9 mouse cellular contexts compared by ENCODE assay signal in the genomic region with DNA sequence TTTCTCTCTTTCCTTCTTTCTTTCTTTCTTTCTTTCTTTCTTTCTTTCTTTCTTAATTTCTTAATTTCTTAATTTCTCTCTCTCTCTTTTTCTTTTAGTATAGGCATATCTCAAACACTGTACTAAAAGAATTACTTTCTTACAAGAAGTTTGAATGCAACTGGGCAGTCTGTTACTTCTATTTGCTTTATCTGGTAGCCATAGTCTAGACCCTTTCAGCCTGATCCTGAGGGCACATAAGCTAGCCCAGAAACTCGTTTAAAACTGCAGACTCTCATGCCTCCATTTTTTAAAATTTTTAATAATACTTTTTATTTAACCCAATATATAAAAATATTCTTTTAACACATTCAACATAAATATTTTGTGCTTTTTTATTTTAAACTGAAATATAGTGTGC. TPM values are rescaled to one million over a fixed set of nuclear protein-coding genes. Genes with fewer than 3 reads are reported as not detected.
DNase-seq lines count a peak whose midpoint lies in the region; ATAC-seq and TF ChIP-seq lines count a peak whose summit lies in the region.
"Had no signal": no experiment of that assay in that cellular context is flagged by ENCODE, and none has a peak within 500 bp of the region (broad histone marks: within the 10 kb centered on the region; RNA-seq: fewer than 3 reads in every experiment).

No protein-coding gene starts in this region.

- H3K9ac ChIP-seq in heart, embryonic 16.5 days (ENCODE audit: low read length): no peak overlapping the region; the same call in 1 of the 2 replicates
- no peak overlapping the region for H3K9ac ChIP-seq in hindbrain, embryonic 15.5 days
- no peak overlapping the region; the same call in 1 of the 2 replicates for H3K9ac ChIP-seq in midbrain, embryonic 13.5 days (replicated peaks)

- H3K27me3 ChIP-seq in heart, embryonic 16.5 days (ENCODE audit: control insufficient read depth, insufficient read depth, low read length): no peaks in the 10 kb centered on the region
- H3K27me3 ChIP-seq in hindbrain, embryonic 15.5 days: no peaks in the 10 kb centered on the region
- H3K27me3 ChIP-seq in midbrain, embryonic 13.5 days: no peaks in the 10 kb centered on the region

- DNase-seq in heart, adult 11 months: no peak
- no peak for DNase-seq in gastrocnemius, postnatal 25 days
- DNase-seq in frontal cortex, postnatal 25 days (ENCODE audit: low spot score in 2 of 2): no peak
- DNase-seq in retina, postnatal 1 day: no peak

- no peaks in the 10 kb centered on the region for H3K9me3 ChIP-seq in heart, embryonic 16.5 days (replicated peaks; ENCODE audit: control insufficient read depth, low read length)
- no peaks in the 10 kb centered on the region for H3K9me3 ChIP-seq in hindbrain, embryonic 15.5 days
- no peaks in the 10 kb centered on the region for H3K9me3 ChIP-seq in midbrain, embryonic 13.5 days

- peaks cover 7% of the 10 kb centered on the region for H3K4me1 ChIP-seq in heart, embryonic 16.5 days (ENCODE audit: control insufficient read depth, insufficient read depth, low read length)
- H3K4me1 ChIP-seq in cortical plate, adult 2 months (ENCODE audit: control insufficient read depth, insufficient read depth, low read length): peaks cover 6% of the 10 kb centered on the region; the same call in 1 of the 2 replicates
- peaks cover 22% of the 10 kb centered on the region for H3K4me1 ChIP-seq in hindbrain, embryonic 15.5 days (replicated peaks)
- peaks cover 16% of the 10 kb centered on the region for H3K4me1 ChIP-seq in midbrain, embryonic 13.5 days (replicated peaks)

- H3K27ac ChIP-seq in heart, embryonic 16.5 days (ENCODE audit: low read length): no peak overlapping the region
- no peak overlapping the region for H3K27ac ChIP-seq in cortical plate, adult 2 months (ENCODE audit: insufficient read depth, low read length)
- peak overlapping the region; percentile 66 for H3K27ac ChIP-seq in hindbrain, embryonic 15.5 days (replicated peaks)
- H3K27ac ChIP-seq in midbrain, embryonic 13.5 days: no peak overlapping the region

- 14% methylated on average over 1 of the region's 1 CpGs for WGBS in heart, embryonic 16.5 days
- WGBS in hindbrain, embryonic 15.5 days: 29% methylated on average over 1 of the region's 1 CpGs
- WGBS in midbrain, embryonic 13.5 days: 26% methylated on average over 1 of the region's 1 CpGs

- peak overlapping the region; percentile 88 for H3K4me3 ChIP-seq in heart, embryonic 16.5 days (ENCODE audit: low read length)
- H3K4me3 ChIP-seq in cortical plate, adult 2 months (ENCODE audit: insufficient read depth, low read length): peak overlapping the region; percentile 52; the same call in 1 of the 2 replicates
- peak overlapping the region; percentile 86 for H3K4me3 ChIP-seq in hindbrain, embryonic 15.5 days
- H3K4me3 ChIP-seq in midbrain, embryonic 13.5 days (replicated peaks): peak overlapping the region; percentile 74

- H3K4me2 ChIP-seq in heart, embryonic 16.5 days (ENCODE audit: low read depth, low read length): peak overlapping the region; percentile 45; the same call in 1 of the 2 replicates
- H3K4me2 ChIP-seq in hindbrain, embryonic 15.5 days: peak overlapping the region; percentile 58
- H3K4me2 ChIP-seq in midbrain, embryonic 13.5 days (replicated peaks): peak overlapping the region; percentile 59

- peaks cover 27% of the 10 kb centered on the region for H3K36me3 ChIP-seq in heart, embryonic 16.5 days (ENCODE audit: control insufficient read depth, insufficient read depth)
- H3K36me3 ChIP-seq in hindbrain, embryonic 15.5 days: peaks cover 24% of the 10 kb centered on the region
- peaks cover 30% of the 10 kb centered on the region for H3K36me3 ChIP-seq in midbrain, embryonic 13.5 days

- no peak for ATAC-seq in heart, embryonic 16.5 days (replicated peaks; ENCODE audit: extremely low read depth, insufficient read depth, low FRiP score)
- no peak for ATAC-seq in hindbrain, embryonic 15.5 days (ENCODE audit: low FRiP score, low read depth)
- ATAC-seq in midbrain, embryonic 13.5 days: no peak

- TF ChIP-seq POLR2A in cortical plate, adult 2 months (IDR thresholded peaks at IDR 0.05; ENCODE audit: extremely low read depth, insufficient read depth, low read length): no peak

- no peak for TF ChIP-seq CTCF in cortical plate, adult 2 months (IDR thresholded peaks at IDR 0.05; ENCODE audit: extremely low read depth, insufficient read depth, low read length)

RNA-seq across cellular contexts. Expression of a gene that starts 0.6 kb away (rescaled TPM):
- 18.7 and 19.5 TPM in 2 replicates for polyA plus RNA-seq in heart, embryonic 16.5 days (2015; fragmentation: Nextera tagmentation; extraction: Ambion mirVana)
- 37.0 and 39.1 TPM in 2 replicates for polyA plus RNA-seq in cortical plate, adult 2 months (2012; rRNA removed)
- 35.4 and 36.0 TPM in 2 replicates for polyA plus RNA-seq in hindbrain, embryonic 15.5 days (2015; fragmentation: Nextera tagmentation; extraction: Ambion mirVana)
- 38.6 and 41.4 TPM in 2 replicates for polyA plus RNA-seq in midbrain, embryonic 13.5 days (2015; fragmentation: Nextera tagmentation; extraction: Ambion mirVana)
- 10 to 100 TPM; 10.5 to 11.7 TPM for total RNA-seq in gastrocnemius, postnatal 25 days (2021)

RNA-seq across cellular contexts. Expression of a gene that starts 5.7 kb away (rescaled TPM):
- 0.21 and 0.25 TPM in 2 replicates for polyA plus RNA-seq in heart, embryonic 16.5 days (2015; fragmentation: Nextera tagmentation; extraction: Ambion mirVana)
- 1.1 and 1.4 TPM in 2 replicates for polyA plus RNA-seq in cortical plate, adult 2 months (2012; rRNA removed)
- polyA plus RNA-seq in hindbrain, embryonic 15.5 days (2015; fragmentation: Nextera tagmentation; extraction: Ambion mirVana): 0.34 and 0.77 TPM in 2 replicates
- not detected in 2 replicates for polyA plus RNA-seq in midbrain, embryonic 13.5 days (2015; fragmentation: Nextera tagmentation; extraction: Ambion mirVana)
- not detected for total RNA-seq in gastrocnemius, postnatal 25 days (2021)
- polyA plus RNA-seq: inflammation-experienced regulatory T-cells, adult 6 months had no signal

RNA-seq across cellular contexts. Expression of a gene that starts 9.0 kb away (rescaled TPM):
- 0.24 and 0.52 TPM in 2 replicates for polyA plus RNA-seq in heart, embryonic 16.5 days (2015; fragmentation: Nextera tagmentation; extraction: Ambion mirVana)
- 106 and 109 TPM in 2 replicates for polyA plus RNA-seq in cortical plate, adult 2 months (2012; rRNA removed)
- polyA plus RNA-seq in hindbrain, embryonic 15.5 days (2015; fragmentation: Nextera tagmentation; extraction: Ambion mirVana): 51.4 and 55.0 TPM in 2 replicates
- 24.7 and 29.1 TPM in 2 replicates for polyA plus RNA-seq in midbrain, embryonic 13.5 days (2015; fragmentation: Nextera tagmentation; extraction: Ambion mirVana)
- under 1 TPM; 0.10 to 0.11 TPM for total RNA-seq in gastrocnemius, postnatal 25 days (2021)

RNA-seq across cellular contexts. Expression of a gene that starts 9.2 kb away (rescaled TPM):
- polyA plus RNA-seq in heart, embryonic 16.5 days (2015; fragmentation: Nextera tagmentation; extraction: Ambion mirVana): 71.1 and 76.0 TPM in 2 replicates
- 97.1 and 99.3 TPM in 2 replicates for polyA plus RNA-seq in cortical plate, adult 2 months (2012; rRNA removed)
- polyA plus RNA-seq in hindbrain, embryonic 15.5 days (2015; fragmentation: Nextera tagmentation; extraction: Ambion mirVana): 72.6 and 75.6 TPM in 2 replicates
- 48.3 and 54.9 TPM in 2 replicates for polyA plus RNA-seq in midbrain, embryonic 13.5 days (2015; fragmentation: Nextera tagmentation; extraction: Ambion mirVana)
- 10 to 100 TPM; 50.8 to 55.0 TPM for total RNA-seq in gastrocnemius, postnatal 25 days (2021)

RNA-seq across cellular contexts. Expression of a gene that starts 9.3 kb away (rescaled TPM):
- polyA plus RNA-seq in heart, embryonic 16.5 days (2015; fragmentation: Nextera tagmentation; extraction: Ambion mirVana): 27.7 and 28.8 TPM in 2 replicates
- 77.3 and 79.2 TPM in 2 replicates for polyA plus RNA-seq in cortical plate, adult 2 months (2012; rRNA removed)
- polyA plus RNA-seq in hindbrain, embryonic 15.5 days (2015; fragmentation: Nextera tagmentation; extraction: Ambion mirVana): 46.7 and 50.5 TPM in 2 replicates
- 44.0 and 45.1 TPM in 2 replicates for polyA plus RNA-seq in midbrain, embryonic 13.5 days (2015; fragmentation: Nextera tagmentation; extraction: Ambion mirVana)
- 10 to 100 TPM in 1 of 2 experiments, 1 to 10 TPM in 1; 9.4 to 10.2 TPM for total RNA-seq in gastrocnemius, postnatal 25 days (2021)

Comparison
In these comparisons a context has a peak if more than half of its experiments do, and no peak if none do; other contexts are left out.
1. RNA of a gene that starts 9.0 kb away (polyA plus RNA-seq): 106 to 109 TPM in cortical plate, adult 2 months, 51.4 to 55.0 TPM in hindbrain, embryonic 15.5 days and 24.7 to 29.1 TPM in midbrain, embryonic 13.5 days; 0.24 to 0.52 TPM in heart, embryonic 16.5 days; every median in the first group is over 10 times any median in the second.
2. Peak in every context shown above with its lines, with median percentiles within 50 percentile points of each other: H3K4me2 ChIP-seq and H3K4me3 ChIP-seq.